Mouse (Mus musculus) cerebellum, postnatal 36 days (tissue): Measurements from ENCODE around the gene Plxnd1.
A peak's percentile ranks its signal among the peaks of the same experiment; 100 is the strongest.

Source experiments
- DNase-seq, 2 experiments: peaks; one replicate each; pipeline ENCODE4 v3.0.0; 2021 to 2022; ENCODE audit warnings: mixed read lengths in 2 of 2

Gene Plxnd1

DNA sequence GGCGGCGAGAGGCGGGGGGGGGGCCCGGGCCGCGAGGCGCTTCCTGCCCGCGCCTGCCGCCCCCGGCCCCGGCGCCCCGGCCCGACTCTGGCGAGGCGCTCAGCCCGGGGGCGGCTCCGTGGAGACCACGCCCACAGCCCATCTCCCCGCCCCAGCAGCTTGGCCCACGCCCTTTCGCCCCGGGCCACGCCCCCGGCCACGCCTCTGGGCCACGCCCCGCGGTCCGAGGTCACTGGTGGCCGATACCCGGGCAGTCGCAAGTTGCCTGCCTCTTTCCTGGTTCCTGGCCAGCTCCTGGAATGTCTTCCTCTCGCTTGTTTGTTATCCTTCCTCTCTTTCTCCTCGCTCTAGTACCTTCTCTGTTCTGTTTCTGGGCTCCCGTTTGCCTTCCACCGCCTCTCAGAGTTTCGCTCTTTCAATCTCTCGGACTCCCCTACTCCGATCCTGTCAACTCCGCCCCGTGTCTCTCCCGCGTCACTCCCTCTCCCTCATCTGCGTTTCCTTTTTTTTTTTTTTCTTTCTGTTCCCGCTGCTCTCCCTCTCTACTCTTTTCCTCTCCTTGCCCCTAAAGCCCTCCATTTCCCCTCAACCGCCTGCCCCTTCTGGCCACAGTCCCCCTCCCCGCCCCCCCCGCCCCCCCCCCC, at the start of gene Plxnd1:
Gene Plxnd1 (minus strand): TSS at position 129 of the 644 bp plus-strand sequence.
- peak; percentile 70 to 81 for DNase-seq

DNA sequence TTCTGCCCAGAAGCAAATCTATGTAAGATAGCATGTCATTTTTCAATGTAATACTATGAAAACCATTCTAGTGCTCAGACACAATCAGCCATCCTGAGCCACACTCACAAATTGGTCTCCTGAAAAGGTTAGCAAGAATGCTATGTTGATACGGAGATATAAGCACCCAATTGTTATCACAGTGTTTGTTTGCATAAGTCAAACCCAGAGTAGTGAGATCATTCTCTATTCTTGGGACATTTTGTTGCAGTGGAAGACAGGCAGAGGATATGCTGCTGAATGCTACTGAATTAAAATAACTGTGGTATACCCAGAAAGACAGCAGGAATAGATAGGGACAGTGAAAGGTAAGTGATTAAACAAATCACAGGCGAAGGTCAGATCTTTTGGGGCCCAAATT, 49.2 kb upstream of the Plxnd1 start:
- no peak for DNase-seq

DNA sequence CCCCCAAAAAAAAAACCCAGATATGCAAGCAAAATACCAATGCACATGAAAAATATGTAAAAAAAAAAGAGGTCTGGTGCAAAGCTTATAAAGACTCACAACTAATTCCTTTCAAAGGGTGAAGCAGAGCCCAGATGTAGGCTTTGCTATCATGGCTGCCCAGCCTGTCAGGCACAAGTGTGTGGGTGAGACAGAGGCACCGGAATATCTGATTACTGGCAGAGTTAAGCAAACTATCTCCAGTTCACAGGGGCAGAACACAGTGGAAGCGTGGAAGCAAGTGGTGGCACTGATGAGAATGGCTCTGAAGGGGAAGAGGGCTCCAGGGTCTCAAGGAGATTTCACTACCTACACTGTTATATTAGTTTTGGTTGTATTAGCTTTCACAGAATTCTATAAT, 43.4 kb upstream of the Plxnd1 start:
- no peak for DNase-seq

DNA sequence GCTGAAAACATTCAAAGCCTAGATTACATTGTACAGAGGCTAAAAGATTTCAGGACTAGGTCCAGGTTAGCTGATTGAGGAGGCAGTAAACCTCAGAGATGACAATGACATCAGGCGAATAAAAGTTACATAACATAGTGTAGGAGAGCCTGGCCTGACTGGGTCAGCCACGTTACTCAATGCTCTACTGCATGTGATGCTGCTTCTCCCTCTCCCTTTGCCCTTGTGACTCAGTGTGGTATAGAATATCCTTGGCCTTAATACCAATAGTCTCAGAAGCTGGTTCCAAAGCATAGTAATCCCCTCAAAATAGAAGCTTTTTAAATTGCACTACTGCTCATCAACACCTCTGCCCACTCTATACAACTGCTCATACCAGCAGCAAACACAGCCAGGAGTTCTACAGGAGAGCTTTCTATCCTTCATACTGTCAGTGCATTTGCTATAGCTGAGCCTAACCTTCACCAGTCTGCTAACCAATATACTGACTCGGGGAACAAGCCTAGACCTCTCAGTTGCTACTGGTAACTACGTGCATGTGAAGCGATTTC, 42.6 kb upstream of the Plxnd1 start:
- no peak for DNase-seq

DNA sequence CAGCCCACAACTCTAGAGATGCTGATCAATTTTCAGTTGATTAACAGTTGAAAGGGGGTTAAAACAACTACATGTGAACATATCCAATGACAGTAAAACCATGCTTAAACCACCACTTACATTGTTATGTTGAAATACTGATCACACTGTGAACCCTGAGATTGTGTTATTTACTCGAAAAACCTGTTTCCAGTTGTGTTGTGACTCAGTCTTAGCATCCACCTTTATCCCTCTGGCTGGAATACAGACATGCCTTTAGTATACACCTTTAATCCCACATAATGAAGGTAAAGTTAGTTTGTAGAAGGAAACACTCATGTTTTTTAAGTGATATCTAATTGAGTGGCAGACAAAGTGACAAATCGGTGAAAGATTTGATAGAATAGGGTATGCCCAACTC, 41.8 kb upstream of the Plxnd1 start:
- DNase-seq = no peak

DNA sequence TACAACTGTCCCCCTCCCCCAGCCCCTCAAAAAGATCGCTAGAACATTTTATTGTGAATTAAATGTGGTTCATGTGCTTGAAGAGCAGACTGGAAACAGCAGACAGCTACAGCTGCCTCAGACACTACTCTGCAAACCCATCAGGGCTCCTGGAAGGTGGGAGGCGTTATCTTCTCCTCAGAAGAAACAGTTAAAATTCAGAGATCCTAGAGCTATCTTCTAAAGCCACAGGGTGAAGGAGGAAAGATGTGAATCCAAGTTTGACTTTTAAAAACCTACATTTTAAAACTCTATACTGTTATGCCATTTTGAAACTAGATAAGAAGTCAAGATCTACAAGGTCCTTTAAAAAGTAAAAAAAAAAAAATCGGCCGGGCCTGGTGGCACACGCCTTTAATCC, 36.2 kb upstream of the Plxnd1 start:
- DNase-seq = no peak

DNA sequence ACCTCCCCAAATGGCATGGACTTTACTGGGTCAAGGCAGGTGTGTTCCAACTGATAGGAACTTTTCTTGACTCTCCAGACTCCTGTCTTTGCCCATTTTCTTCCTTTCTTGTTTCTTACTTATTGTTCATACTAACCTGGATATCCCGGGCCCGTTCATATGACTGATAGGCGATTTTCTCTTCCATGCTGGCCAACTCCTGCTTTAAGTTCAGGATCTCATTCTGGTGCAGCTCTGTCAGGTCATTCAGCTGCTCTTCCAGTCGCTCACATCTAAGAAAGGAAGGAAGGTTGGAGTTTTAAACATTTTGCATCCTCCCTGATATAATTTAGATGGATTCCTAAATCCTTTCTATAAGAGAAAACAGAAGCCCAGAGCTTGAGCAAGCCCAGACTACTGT, 29.9 kb upstream of the Plxnd1 start:
- no peak for DNase-seq

DNA sequence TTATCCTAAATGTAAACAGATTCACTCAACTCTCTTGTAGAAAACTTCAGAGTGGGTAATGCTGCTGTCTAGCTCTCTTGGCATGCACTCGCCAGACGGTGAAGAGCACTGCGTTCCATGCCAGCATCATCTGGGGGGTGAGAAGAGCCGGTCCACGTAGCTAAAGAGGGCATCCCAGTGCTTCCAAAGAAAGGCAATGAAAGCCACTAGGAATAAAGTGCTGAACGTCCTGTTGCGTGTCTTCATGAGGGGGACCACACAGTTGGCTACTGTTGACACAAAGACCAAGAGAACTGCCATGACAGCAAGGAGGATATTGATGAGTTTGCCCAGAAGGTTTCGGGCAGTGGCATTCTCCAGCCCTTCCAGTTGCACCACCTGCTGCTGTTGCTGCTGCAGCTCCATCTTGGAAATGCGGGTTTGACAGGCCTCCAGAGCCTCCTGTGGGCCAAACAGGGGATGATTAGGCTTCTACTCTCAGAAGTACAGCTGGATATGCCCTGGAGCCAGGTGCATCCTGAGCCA, 27.2 kb upstream of the Plxnd1 start:
- no peak for DNase-seq

DNA sequence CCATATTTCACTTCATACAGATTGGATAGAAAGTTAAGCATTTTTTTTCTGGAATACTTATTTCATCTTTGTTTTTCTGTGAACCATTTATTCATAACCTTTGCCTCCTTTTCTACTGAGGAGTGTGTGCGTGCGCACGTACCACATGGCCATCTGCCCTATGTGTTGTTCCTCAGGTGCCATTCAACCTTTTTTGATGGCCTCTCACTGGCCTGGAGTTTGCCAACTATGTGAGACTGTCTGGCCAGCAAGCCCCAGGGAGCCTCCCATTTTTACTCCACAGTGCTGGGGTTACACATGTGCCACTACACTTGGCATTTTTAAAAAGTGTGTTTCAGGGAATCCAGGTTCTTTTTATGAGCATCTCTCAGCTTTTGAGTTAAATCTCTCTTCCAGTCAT, 21.1 kb upstream of the Plxnd1 start:
- DNase-seq = no peak

DNA sequence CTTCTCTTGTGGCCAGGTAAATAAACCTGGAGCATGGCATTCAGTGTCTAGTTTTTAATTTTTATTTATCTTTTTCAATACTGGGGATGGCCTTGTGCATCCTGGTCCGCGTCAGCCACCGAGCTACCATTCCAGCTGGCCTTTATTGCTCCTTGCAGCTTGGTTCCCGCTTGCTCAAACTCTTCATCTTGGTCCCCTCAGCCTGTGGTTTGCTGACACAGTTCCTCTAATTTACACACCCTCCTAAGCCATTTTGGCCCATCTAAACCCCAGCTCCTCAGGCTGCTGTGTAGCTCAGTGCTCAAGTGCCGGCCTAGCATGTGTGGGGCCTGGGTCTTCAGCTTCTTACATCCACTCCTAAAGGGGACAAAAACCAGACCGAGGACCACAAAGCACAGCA, 19.3 kb upstream of the Plxnd1 start:
- no peak for DNase-seq

DNA sequence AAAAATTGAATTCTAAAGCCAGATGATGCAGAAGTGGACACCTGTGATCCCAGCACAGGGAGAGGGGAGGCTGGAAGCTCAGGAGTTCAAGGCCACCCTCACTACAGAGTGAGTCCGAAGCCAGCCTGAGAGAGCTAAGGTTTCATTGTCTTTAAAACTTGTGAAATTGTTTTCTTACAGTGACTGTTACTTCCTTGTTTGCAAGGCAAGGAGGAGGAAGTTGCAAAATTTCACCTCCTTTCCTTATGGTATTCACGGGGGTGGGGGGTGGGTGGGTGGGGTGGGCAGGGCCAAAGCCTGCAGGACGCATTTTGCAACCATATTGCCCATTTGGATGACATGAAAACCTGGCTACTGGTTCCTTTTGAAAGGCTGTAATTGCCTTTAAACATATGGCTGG, 18.9 kb upstream of the Plxnd1 start:
- DNase-seq = no peak

DNA sequence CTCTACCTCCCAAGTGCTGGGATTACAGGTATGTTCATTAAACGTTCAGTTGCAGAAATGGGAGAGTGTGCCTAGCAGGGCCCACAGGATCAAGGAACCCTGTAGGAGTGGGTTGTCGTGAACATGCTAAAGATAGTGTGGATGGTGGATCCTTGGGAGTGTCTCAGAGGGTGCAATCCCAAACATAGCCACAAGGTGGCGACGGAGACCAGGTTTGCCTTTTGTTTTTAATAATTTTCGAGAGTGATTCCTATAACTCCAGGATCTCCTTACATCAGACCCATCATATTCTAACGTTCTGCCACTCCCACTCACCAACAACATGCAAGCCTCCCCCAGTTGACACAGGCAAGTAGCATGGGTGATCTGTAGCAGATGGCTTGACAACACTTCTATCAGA, 15.7 kb upstream of the Plxnd1 start:
- peak; percentile 87 to 96 for DNase-seq

DNA sequence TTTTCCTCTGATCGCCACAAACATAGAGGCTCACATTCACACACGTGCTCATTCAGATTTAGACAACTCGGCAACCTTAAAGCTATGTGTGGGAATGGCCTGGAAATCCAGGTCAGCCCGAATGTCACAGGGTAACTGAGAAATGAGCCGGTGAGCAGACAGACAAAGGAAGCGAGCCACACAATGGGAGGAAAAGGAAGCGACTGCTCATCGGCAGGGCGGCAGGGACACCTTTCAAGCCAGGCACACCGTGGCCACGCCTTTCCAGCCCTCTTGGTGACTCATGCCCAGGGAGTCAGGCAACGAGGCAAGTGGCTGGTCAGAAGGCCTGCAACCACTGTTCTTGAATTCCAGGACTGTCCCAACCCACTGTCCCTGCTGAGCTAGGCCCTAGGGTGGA, 14.6 kb upstream of the Plxnd1 start:
- DNase-seq = no peak

DNA sequence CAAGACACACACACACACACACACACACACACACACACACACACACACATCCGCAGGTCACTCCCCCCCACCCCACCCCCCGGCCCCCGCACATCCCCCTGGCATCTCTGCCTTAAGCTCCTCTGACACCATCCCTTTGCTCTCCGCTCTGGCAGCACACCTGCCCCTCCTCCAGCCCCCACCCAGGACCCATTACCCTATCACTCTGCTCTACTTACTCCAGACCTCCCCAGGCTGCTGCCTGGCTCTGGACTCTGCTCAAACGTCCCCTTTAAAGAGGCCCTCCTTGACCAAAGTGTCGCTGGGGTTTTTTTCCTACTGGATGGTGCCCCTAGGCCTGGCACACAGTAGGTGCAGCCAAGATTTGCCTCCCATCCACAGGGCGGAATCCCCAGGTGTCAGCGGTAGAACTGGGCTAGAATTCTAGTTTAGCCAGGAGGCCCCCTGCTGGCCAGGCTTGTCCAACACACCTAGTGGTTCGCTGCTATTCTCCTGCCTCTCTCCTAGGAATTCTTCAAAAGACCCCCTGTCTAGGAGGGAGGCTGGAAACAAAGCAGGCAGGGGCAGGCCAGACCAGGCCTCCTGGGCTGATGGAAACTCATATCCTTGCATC, 12.9 kb upstream of the Plxnd1 start:
- peak; percentile 79 to 81 for DNase-seq

DNA sequence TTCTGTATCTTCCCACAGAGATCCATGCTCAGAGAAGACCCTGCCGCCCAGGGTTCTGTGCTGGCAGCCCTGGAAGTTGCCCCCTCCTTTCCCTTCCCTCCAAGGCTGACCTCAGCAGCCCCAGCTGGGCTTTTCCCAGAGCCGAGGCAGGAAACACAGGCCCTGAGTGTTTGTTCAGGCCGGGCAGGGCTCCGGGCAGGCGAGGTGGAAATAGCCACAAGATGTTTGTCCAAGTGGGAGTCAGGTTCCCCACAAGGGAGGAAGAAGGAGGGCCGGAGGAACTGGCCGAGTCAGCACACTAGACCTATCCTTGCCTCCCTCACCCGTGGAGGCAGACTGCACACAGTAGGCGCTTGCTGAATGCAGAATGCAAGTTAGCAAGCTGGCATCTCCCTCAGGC, 11.9 kb upstream of the Plxnd1 start:
- no peak for DNase-seq

DNA sequence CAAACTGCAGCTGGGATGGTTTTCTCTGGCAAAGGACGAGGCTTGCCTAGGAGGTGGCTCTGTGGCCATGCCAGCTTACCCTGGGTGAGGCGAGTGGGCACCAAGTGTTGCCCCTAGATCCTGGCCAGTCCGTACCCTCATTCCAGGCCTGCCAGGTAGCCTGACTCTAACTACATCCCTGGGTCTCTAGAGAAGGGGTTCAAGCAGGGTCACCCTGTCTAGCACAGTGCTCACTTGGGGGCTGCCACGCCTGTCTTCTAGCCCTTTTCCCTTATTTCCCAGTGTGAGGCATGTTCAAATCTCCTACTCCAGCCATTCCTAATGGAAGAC, 11.1 kb upstream of the Plxnd1 start:
- no peak for DNase-seq

DNA sequence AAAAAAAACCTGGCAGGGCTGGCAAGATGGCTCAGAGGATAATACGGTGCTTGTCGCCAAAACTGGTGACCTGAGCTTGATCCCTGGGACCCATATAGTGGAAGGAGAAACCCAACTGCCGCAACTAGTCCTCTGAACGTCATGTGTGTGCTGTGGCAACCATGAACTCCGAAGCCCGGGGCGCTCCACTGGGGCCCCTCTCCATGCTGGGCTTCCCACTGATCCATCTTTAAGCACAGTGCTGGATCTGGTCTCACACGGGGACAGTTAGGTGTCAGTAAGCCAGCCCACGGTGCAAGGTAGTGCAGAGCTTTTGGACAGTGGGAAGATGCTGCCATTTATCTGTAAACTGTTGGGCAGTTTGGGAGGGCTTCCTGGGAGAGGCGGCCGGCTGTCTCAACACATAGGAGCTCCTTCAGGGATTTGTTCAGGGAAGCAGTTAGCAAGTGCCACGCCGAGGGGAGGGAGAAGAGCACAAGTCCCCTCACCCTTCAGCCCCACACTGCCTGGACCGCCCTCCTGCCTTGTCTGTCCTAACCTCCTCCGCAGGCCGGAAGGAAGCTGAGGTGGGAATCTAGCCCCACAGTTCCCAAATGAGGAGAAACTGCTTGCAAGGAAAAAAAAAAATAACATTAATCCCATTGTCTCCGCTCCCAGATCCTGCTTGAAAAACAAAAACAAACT, 10.6 kb upstream of the Plxnd1 start:
- DNase-seq = no peak

DNA sequence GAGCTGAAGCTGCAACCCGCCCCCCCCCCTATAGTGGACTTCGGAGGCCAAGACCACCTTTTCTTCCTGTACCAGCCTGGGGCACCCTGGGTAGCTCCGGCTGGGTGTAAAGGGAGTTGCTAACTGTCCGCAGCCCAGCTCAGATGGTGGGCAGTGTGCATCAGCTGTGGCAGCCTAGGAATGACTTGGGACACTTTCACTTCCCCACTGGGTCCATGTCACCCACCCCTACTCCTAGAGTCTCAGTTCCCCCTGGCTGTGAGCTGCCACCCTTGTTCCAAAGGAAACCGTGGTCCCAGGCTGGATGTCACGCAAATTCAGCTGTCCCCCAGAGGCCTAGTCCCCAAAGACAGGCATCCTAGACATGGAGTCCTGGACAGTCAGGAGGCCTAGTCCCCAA, 9.9 kb upstream of the Plxnd1 start:
- DNase-seq = no peak

DNA sequence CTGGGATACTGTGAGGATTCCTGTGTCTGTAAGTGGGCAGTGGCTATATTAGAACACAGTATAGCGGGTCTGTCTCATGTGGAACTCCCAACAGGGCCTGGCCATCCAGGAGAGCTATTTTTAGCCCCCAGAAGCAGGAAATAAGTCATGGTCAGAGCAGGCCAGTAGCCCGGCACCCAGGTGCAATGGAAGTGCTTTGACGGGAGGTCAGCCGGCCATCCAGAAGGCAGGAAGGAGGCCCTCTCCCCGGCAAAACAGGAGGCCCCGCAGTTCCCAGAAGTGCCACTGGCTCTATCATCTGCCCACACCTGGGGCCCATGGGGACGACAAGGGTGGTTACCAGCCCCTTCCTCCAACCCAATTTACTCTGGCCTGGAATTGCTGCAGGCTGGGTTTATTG, 9.3 kb upstream of the Plxnd1 start:
- DNase-seq = no peak

DNA sequence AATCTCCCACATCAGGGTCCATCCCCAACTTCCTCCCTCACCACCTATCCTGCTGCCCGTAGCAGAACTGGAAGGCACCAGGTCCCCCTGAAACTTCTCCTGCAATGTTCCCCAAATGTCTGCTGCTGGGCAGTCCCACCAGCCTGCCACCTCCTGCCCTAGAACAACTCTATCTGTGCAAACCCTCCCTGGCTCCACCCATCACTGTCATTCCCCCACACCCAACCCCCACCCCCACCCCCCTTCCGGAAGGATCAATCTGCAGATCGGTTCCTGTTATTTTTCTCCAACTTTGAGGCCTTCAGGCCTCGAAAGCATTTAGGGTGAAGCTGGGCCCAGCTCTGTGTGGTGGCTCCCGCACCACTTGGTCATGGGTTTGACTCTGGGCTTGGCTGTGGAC, 8.7 kb upstream of the Plxnd1 start:
- DNase-seq = no peak

DNA sequence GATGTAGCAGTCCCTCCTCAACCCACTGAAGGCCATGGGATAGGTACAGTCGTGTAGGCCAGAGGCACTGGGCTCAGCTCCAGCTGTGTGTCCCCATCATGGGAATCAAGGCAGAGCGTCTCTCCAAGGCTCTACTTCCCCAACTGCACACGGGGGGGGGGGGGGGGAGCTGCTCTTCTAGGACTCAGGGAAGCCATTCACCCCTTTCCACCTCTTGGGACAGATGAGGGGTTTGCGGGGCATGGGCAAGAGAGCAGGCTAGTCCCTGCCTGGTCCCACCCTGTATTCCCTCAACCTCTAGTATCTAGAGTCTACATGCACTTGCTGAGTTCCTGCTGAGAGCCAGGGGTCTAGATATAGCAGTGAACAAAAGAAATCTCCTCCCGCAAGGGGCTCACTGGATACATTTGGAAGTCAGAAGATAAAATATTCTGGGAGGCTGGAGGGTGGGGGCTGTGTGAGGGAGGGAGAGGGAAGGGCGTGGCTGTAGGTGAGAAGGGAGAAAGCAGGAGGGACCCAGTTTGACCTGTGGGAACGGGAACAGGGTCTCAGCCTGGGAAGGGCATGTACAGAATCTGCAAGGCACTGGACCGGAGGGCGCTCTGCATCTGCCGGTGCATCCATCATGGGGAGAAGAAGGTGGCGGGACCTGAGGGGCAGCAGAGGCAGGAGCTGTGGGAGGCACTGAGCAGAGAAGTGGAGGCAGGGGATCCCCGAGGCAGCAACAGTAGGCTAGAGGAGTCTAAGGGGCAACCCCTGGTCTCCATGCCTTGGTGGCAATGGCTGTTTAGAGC, 7.7 kb upstream of the Plxnd1 start:
- no peak for DNase-seq

DNA sequence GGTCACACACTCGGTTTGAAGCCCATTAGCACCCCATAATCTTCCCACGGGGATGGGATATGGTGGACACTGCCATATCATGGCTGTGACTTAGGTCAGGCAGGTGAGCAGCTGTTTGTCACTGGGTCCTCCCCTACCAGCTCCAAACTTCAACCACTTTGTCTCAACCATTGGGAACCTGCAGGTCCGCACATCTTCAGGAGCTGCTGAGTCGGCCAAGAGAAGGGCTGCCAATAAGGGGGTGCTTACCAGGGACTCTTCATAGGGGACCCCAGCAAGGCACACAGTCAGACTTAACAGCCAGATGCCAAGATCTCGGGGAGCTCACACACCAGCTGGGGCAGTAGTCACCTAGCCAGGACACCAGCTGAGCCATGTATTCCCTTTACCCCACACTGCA, 6.0 kb upstream of the Plxnd1 start:
- DNase-seq = no peak

DNA sequence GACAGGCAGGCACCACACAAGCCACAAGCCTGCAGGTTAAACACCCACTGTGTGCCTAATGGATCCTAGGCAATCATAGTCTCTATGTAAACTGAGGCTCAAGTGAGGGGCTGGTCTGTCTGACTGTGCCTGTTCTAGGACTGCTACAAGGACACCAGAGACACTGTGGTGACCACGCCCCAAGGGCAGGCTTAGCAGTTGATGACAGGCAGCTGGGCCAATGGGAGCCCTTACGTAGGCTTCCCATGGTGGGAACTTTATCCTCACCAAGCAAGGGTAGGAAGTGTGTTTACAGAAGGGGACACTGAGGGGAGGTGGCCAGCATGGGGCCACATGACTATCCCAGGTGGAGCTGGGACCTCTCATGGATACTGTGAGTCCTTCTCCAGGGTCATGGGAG, 4.4 kb upstream of the Plxnd1 start:
- no peak for DNase-seq
